Mouse (Mus musculus): Measurements from ENCODE around the gene Gls2. TPM values are rescaled to one million over a fixed set of nuclear protein-coding genes. Genes with fewer than 3 reads are reported as not detected.
"Not testable (repeated sequence)": the region's sequence is repeated elsewhere in the genome, so short reads cannot be mapped to it uniquely, and the experiment has no call there.

Gls2 gene
- polyA plus RNA-seq, 1 experiment from 2014 or later: 3.2 TPM

- Histone ChIP-seq H3K36me3 (ENCODE audit: control insufficient read depth, insufficient read depth, low read length) (no peaks in the 10 kb centered on the region), H3K4me1 (ENCODE audit: control insufficient read depth, insufficient read depth, low read length) (peaks cover 8% of the 10 kb centered on the region; the same call in 1 of the 2 replicates), H3K9ac (ENCODE audit: low read length) (no peak overlapping the region), H3K27me3 (ENCODE audit: control insufficient read depth, insufficient read depth, low read length) (peaks cover 7% of the 10 kb centered on the region), H3K9me3 (replicated peaks; ENCODE audit: control insufficient read depth, low read length) (no peaks in the 10 kb centered on the region), H3K4me3 (replicated peaks; ENCODE audit: low read length) (no peak overlapping the region), H3K27ac (ENCODE audit: low read length) (no peak overlapping the region), H3K4me2 (ENCODE audit: low read depth, low read length) (no peak overlapping the region)
- ATAC-seq (ENCODE audit: insufficient read depth, low FRiP score): no peak
- WGBS: 37% methylated on average over 2 of the region's 2 CpGs
Observed at GRCm38 (mm10) chr10:128191472-128191871, 2.8 kb upstream of the Gls2 start.

GRCm38 (mm10) chr10:128192030-128192766 lies 2.1 kb upstream of the Gls2 start:
- not testable (repeated sequence) for ATAC-seq (ENCODE audit: insufficient read depth, low FRiP score); H3K9ac ChIP-seq (ENCODE audit: low read length); H3K4me2 ChIP-seq (ENCODE audit: low read depth, low read length); H3K9me3 ChIP-seq (replicated peaks; ENCODE audit: control insufficient read depth, low read length); H3K36me3 ChIP-seq (ENCODE audit: control insufficient read depth, insufficient read depth, low read length); H3K4me1 ChIP-seq (ENCODE audit: control insufficient read depth, insufficient read depth, low read length); H3K27me3 ChIP-seq (ENCODE audit: control insufficient read depth, insufficient read depth, low read length); H3K4me3 ChIP-seq (replicated peaks; ENCODE audit: low read length); H3K27ac ChIP-seq (ENCODE audit: low read length)
- WGBS: 92% methylated on average over 3 of the region's 3 CpGs

- no peaks in the 10 kb centered on the region for H3K9me3 ChIP-seq (replicated peaks; ENCODE audit: control insufficient read depth, low read length)
- no peak overlapping the region for H3K9ac ChIP-seq (ENCODE audit: low read length)
- no peaks in the 10 kb centered on the region for H3K36me3 ChIP-seq (ENCODE audit: control insufficient read depth, insufficient read depth, low read length)
- peaks cover 8% of the 10 kb centered on the region; the same call in 1 of the 2 replicates for H3K4me1 ChIP-seq (ENCODE audit: control insufficient read depth, insufficient read depth, low read length)
- no peak for ATAC-seq (ENCODE audit: insufficient read depth, low FRiP score)
- H3K4me3 ChIP-seq (replicated peaks; ENCODE audit: low read length): no peak overlapping the region
- H3K27ac ChIP-seq (ENCODE audit: low read length): no peak overlapping the region
- no peak overlapping the region for H3K4me2 ChIP-seq (ENCODE audit: low read depth, low read length)
- WGBS: 89% methylated on average over 6 of the region's 6 CpGs
- H3K27me3 ChIP-seq (ENCODE audit: control insufficient read depth, insufficient read depth, low read length): peaks cover 7% of the 10 kb centered on the region
Observed at GRCm38 (mm10) chr10:128193113-128193512, 1.1 kb upstream of the Gls2 start.

- peak overlapping the region; percentile 75 for H3K4me3 ChIP-seq (replicated peaks; ENCODE audit: low read length)
- H3K36me3 ChIP-seq (ENCODE audit: control insufficient read depth, insufficient read depth, low read length): no peaks in the 10 kb centered on the region
- H3K27me3 ChIP-seq (ENCODE audit: control insufficient read depth, insufficient read depth, low read length): peaks cover 7% of the 10 kb centered on the region
- H3K27ac ChIP-seq (ENCODE audit: low read length): no peak overlapping the region
- under 1% methylated on average over 64 of the region's 79 CpGs for WGBS
- ATAC-seq (ENCODE audit: insufficient read depth, low FRiP score): peak; percentile 89
- H3K9ac ChIP-seq (ENCODE audit: low read length): peak overlapping the region; percentile 80
- H3K4me1 ChIP-seq (ENCODE audit: control insufficient read depth, insufficient read depth, low read length): peaks cover 8% of the 10 kb centered on the region; the same call in 1 of the 2 replicates
- H3K4me2 ChIP-seq (ENCODE audit: low read depth, low read length): peak overlapping the region; percentile 99
- no peaks in the 10 kb centered on the region for H3K9me3 ChIP-seq (replicated peaks; ENCODE audit: control insufficient read depth, low read length)
Observed at GRCm38 (mm10) chr10:128194551-128195461, 549 bp downstream of the Gls2 start.

- no peak overlapping the region for H3K9ac ChIP-seq (ENCODE audit: low read length)
- no peaks in the 10 kb centered on the region for H3K4me1 ChIP-seq (ENCODE audit: control insufficient read depth, insufficient read depth, low read length)
- no peaks in the 10 kb centered on the region for H3K27me3 ChIP-seq (ENCODE audit: control insufficient read depth, insufficient read depth, low read length)
- H3K4me3 ChIP-seq (replicated peaks; ENCODE audit: low read length): no peak overlapping the region
- WGBS: 60% methylated on average over 5 of the region's 6 CpGs
- no peak overlapping the region for H3K27ac ChIP-seq (ENCODE audit: low read length)
- no peaks in the 10 kb centered on the region for H3K36me3 ChIP-seq (ENCODE audit: control insufficient read depth, insufficient read depth, low read length)
- H3K9me3 ChIP-seq (replicated peaks; ENCODE audit: control insufficient read depth, low read length): no peaks in the 10 kb centered on the region
- peak; percentile 34; the same call in 1 of the 2 replicates for ATAC-seq (ENCODE audit: insufficient read depth, low FRiP score)
- no peak overlapping the region for H3K4me2 ChIP-seq (ENCODE audit: low read depth, low read length)
Observed at GRCm38 (mm10) chr10:128201856-128202255, 7.6 kb downstream of the Gls2 start.

- WGBS: 77% methylated on average over 15 of the region's 15 CpGs
- H3K4me2 ChIP-seq (ENCODE audit: low read depth, low read length): no peak overlapping the region
- no peak for ATAC-seq (ENCODE audit: insufficient read depth, low FRiP score)
Observed at GRCm38 (mm10) chr10:128204941-128205340, 10.7 kb downstream of the Gls2 start.

GRCm38 (mm10) chr10:128208326-128208725 lies 14.1 kb downstream of the Gls2 start:
- no peak overlapping the region for H3K27ac ChIP-seq (ENCODE audit: low read length)
- no peak overlapping the region for H3K4me2 ChIP-seq (ENCODE audit: low read depth, low read length)
- H3K4me3 ChIP-seq (replicated peaks; ENCODE audit: low read length): no peak overlapping the region
- H3K9me3 ChIP-seq (replicated peaks; ENCODE audit: control insufficient read depth, low read length): no peaks in the 10 kb centered on the region
- no peaks in the 10 kb centered on the region for H3K27me3 ChIP-seq (ENCODE audit: control insufficient read depth, insufficient read depth, low read length)
- WGBS: 90% methylated on average over 10 of the region's 10 CpGs
- H3K36me3 ChIP-seq (ENCODE audit: control insufficient read depth, insufficient read depth, low read length): no peaks in the 10 kb centered on the region
- ATAC-seq (ENCODE audit: insufficient read depth, low FRiP score): no peak
- peaks cover 4% of the 10 kb centered on the region for H3K4me1 ChIP-seq (ENCODE audit: control insufficient read depth, insufficient read depth, low read length)
- H3K9ac ChIP-seq (ENCODE audit: low read length): no peak overlapping the region

More at GRCm38 (mm10) chr10:128204941-128205340, 10.7 kb downstream of the Gls2 start:
- no peaks in the 10 kb centered on the region for H3K36me3 ChIP-seq (ENCODE audit: control insufficient read depth, insufficient read depth, low read length)
- no peak overlapping the region for H3K9ac ChIP-seq (ENCODE audit: low read length)
- H3K27ac ChIP-seq (ENCODE audit: low read length): no peak overlapping the region
- no peak overlapping the region for H3K4me3 ChIP-seq (replicated peaks; ENCODE audit: low read length)
- no peaks in the 10 kb centered on the region for H3K4me1 ChIP-seq (ENCODE audit: control insufficient read depth, insufficient read depth, low read length)
- no peaks in the 10 kb centered on the region for H3K27me3 ChIP-seq (ENCODE audit: control insufficient read depth, insufficient read depth, low read length)
- H3K9me3 ChIP-seq (replicated peaks; ENCODE audit: control insufficient read depth, low read length): no peaks in the 10 kb centered on the region

- no peak overlapping the region for H3K4me2 ChIP-seq (ENCODE audit: low read depth, low read length)
- 91% methylated on average over 11 of the region's 11 CpGs for WGBS
- H3K36me3 ChIP-seq (ENCODE audit: control insufficient read depth, insufficient read depth, low read length): no peaks in the 10 kb centered on the region
- H3K27ac ChIP-seq (ENCODE audit: low read length): no peak overlapping the region
- H3K27me3 ChIP-seq (ENCODE audit: control insufficient read depth, insufficient read depth, low read length): 0 out of 2 replicates have a peak, but pooled peaks cover 4% of the 10 kb centered on the region
- no peaks in the 10 kb centered on the region for H3K9me3 ChIP-seq (replicated peaks; ENCODE audit: control insufficient read depth, low read length)
- no peak overlapping the region for H3K9ac ChIP-seq (ENCODE audit: low read length)
- ATAC-seq (ENCODE audit: insufficient read depth, low FRiP score): no peak
- H3K4me1 ChIP-seq (ENCODE audit: control insufficient read depth, insufficient read depth, low read length): peaks cover 4% of the 10 kb centered on the region
- H3K4me3 ChIP-seq (replicated peaks; ENCODE audit: low read length): no peak overlapping the region
Observed at GRCm38 (mm10) chr10:128209311-128210009, 15.2 kb downstream of the Gls2 start.
